Mouse (Mus musculus) embryonic fibroblast, embryonic 13.5 days (primary cell): ENCODE measurements around the gene Cnbp. TPM values are rescaled to one million over a fixed set of nuclear protein-coding genes. Genes with fewer than 3 reads are reported as not detected.

Experiments used
- H3K27ac ChIP-seq: 2 replicates; pipeline ENCODE4 v1.5.1; 2012; ENCODE audit warnings: low read length, control low read depth, inconsistent platforms; ENCODE audit not compliant: insufficient read depth
- H3K4me1 ChIP-seq: 2 replicates; pipeline ENCODE4 v1.6.1; 2011; ENCODE audit warnings: low read length; ENCODE audit not compliant: control insufficient read depth, insufficient read depth
- H3K4me3 ChIP-seq: 2 replicates; pipeline ENCODE4 v1.5.1; 2011; ENCODE audit warnings: mild to moderate bottlenecking, control low read depth, low read length; ENCODE audit not compliant: insufficient read depth
- CTCF ChIP-seq: IDR thresholded peaks from 2 replicates; pipeline ENCODE4 v1.5.1; 2011; ENCODE audit warnings: mild to moderate bottlenecking, control low read depth, low read length, moderate library complexity, borderline replicate concordance; ENCODE audit not compliant: insufficient read depth
- POLR2A ChIP-seq: IDR thresholded peaks from 2 replicates; pipeline ENCODE4 v1.6.1; 2011; ENCODE audit warnings: low read depth, mild to moderate bottlenecking, control low read depth, low read length, moderate library complexity
- polyA plus RNA-seq: library from polyadenylated mRNA; stranded (reverse); fragments of >200 nt; gene quantifications from 2 replicates; pipeline ENCODE4 v1.2.4, GENCODE M21; 2011; ENCODE audit warnings: low read depth; ENCODE audit not compliant: missing spikeins, insufficient read length

The Cnbp gene
- polyA plus RNA-seq, 1 experiment = 374 TPM

- Histone ChIP-seq H3K27ac (no peak overlapping the region), H3K4me1 (no peaks in the 10 kb centered on the region), H3K4me3 (no peak overlapping the region)
- TF ChIP-seq POLR2A (no peak), CTCF (no peak)
Observed at GRCm38 (mm10) chr6:87793821-87794510, 56.9 kb downstream of the Cnbp start.

Other genes starting within 250 kb of the Cnbp start
- 8.8 and 9.7 TPM in 2 replicates for gene Aplf, start 178.9 kb downstream of the Cnbp start, polyA plus RNA-seq
- not detected in 2 replicates for gene Efcc1, start 120.2 kb downstream of the Cnbp start, polyA plus RNA-seq
- not detected in 2 replicates for gene Gp9, start 73.0 kb downstream of the Cnbp start, polyA plus RNA-seq
- 15.5 and 23.6 TPM in 2 replicates for gene Rab43, start 38.9 kb downstream of the Cnbp start, polyA plus RNA-seq
- 2.5 and 8.9 TPM in 2 replicates for gene Gm45140, start 15.3 kb downstream of the Cnbp start, polyA plus RNA-seq
- 48.9 and 52.5 TPM in 2 replicates for gene Isy1, start 12.3 kb downstream of the Cnbp start, polyA plus RNA-seq
- gene Copg1, start 36.7 kb upstream of the Cnbp start, polyA plus RNA-seq = 230 TPM in 2 replicates
- gene Hmces, start 62.8 kb upstream of the Cnbp start, polyA plus RNA-seq = 22.2 and 23.4 TPM in 2 replicates
- gene H1fx, start 130.5 kb upstream of the Cnbp start, polyA plus RNA-seq = 11.4 and 17.0 TPM in 2 replicates
- 255 and 279 TPM in 2 replicates for gene Rab7, start 194.2 kb upstream of the Cnbp start, polyA plus RNA-seq
- gene Rpn1, start 233.4 kb upstream of the Cnbp start, polyA plus RNA-seq = 336 and 384 TPM in 2 replicates